In genomic region chr6:30551193-30551515, GRCm38 (mm10) we compare ENCODE assay signal across 14 mouse cellular contexts. TPM values are rescaled to one million over a fixed set of nuclear protein-coding genes. Genes with fewer than 3 reads are reported as not detected.
DNase-seq lines count a peak whose midpoint lies in the region; ATAC-seq and TF ChIP-seq lines count a peak whose summit lies in the region.
"Had no signal": no experiment of that assay in that cellular context is flagged by ENCODE, and none has a peak within 500 bp of the region (broad histone marks: within the 10 kb centered on the region; RNA-seq: fewer than 3 reads in every experiment).

No protein-coding gene starts in this region.

- H3K4me2 ChIP-seq in forebrain, embryonic 13.5 days, result peak overlapping the region; percentile 57
- no peak overlapping the region for H3K4me2 ChIP-seq in limb, embryonic 12.5 days

- peak overlapping the region; percentile 38; the same call in 1 of the 2 replicates for H3K27ac ChIP-seq in left cerebral cortex, adult 2 months
- peak overlapping the region; percentile 87 for H3K27ac ChIP-seq in forebrain, embryonic 13.5 days
- H3K27ac ChIP-seq in limb, embryonic 12.5 days, result peak overlapping the region; percentile 86
- H3K27ac ChIP-seq: kidney, postnatal 0 days had no signal

- H3K27me3 ChIP-seq in forebrain, embryonic 13.5 days, result no peaks in the 10 kb centered on the region
- no peaks in the 10 kb centered on the region for H3K27me3 ChIP-seq in limb, embryonic 12.5 days

- peaks cover 53% of the 10 kb centered on the region for H3K4me1 ChIP-seq in forebrain, embryonic 13.5 days
- H3K4me1 ChIP-seq in limb, embryonic 12.5 days (replicated peaks), result peaks cover 70% of the 10 kb centered on the region

- peak; percentile 31; the same call in 1 of the 2 replicates for ATAC-seq in forebrain, embryonic 13.5 days
- no peak for ATAC-seq in limb, embryonic 12.5 days (ENCODE audit: insufficient number of reproducible peaks, insufficient read depth, low FRiP score, low TSS enrichment, low read depth)

- intact Hi-C loops in left cerebral cortex, adult 2 months (cut with DNase I), result no loop called here

- H3K4me3 ChIP-seq in left cerebral cortex, adult 2 months, result no peak overlapping the region
- no peak overlapping the region for H3K4me3 ChIP-seq in forebrain, embryonic 13.5 days
- no peak overlapping the region for H3K4me3 ChIP-seq in limb, embryonic 12.5 days (replicated peaks)
- H3K4me3 ChIP-seq: erythroblast, embryonic 14.5 days had no signal

- no peak for TF ChIP-seq CTCF in left cerebral cortex, adult 2 months (IDR thresholded peaks at IDR 0.05)

- DNase-seq in left cerebral cortex, adult 2 months (ENCODE audit: extremely low spot score in 1 of 2, low spot score in 2 of 2), result no peak
- DNase-seq in left cerebral cortex, adult 9 months (ENCODE audit: low spot score in 2 of 2), result no peak
- no peak for DNase-seq in adrenal gland, postnatal 10 days
- DNase-seq in testis, postnatal 14 days (ENCODE audit: low spot score), result no peak
- no peak for DNase-seq in right cerebral cortex, postnatal 4 days
- DNase-seq: gastrocnemius, postnatal 14 days; lung, adult 2 months had no signal

- no peaks in the 10 kb centered on the region for H3K9me3 ChIP-seq in forebrain, embryonic 13.5 days (replicated peaks)
- H3K9me3 ChIP-seq in limb, embryonic 12.5 days, result 0 out of 2 replicates have a peak, but pooled peaks cover 4% of the 10 kb centered on the region

- H3K36me3 ChIP-seq in forebrain, embryonic 13.5 days (ENCODE audit: poor library complexity, severe bottlenecking), result no peaks in the 10 kb centered on the region
- no peaks in the 10 kb centered on the region; the same call in 1 of the 2 replicates for H3K36me3 ChIP-seq in limb, embryonic 12.5 days

- H3K9ac ChIP-seq in forebrain, embryonic 13.5 days, result no peak overlapping the region
- H3K9ac ChIP-seq in limb, embryonic 12.5 days (replicated peaks), result no peak overlapping the region

RNA-seq across cellular contexts. Expression of gene Cpa2, which starts 9.8 kb away (rescaled TPM):
- 1 to 10 TPM in 1 of 2 experiments, under 1 TPM in 1; 0.61 to 1.2 TPM for total RNA-seq in left cerebral cortex, adult 2 months (2021)
- 4.1 and 5.2 TPM in 2 replicates for polyA plus RNA-seq in forebrain, embryonic 13.5 days (2015; fragmentation: Nextera tagmentation; extraction: Ambion mirVana)
- 23.7 and 28.1 TPM in 2 replicates for polyA plus RNA-seq in limb, embryonic 12.5 days (2016; fragmentation: Nextera tagmentation; extraction: Ambion mirVana)
- total RNA-seq in adrenal gland, postnatal 10 days (2021), result 1 to 10 TPM in 1 of 2 experiments, under 1 TPM in 1; 0.90 to 2.8 TPM
- polyA plus RNA-seq: erythroblast, embryonic 14.5 days had no signal

RNA-seq across cellular contexts. Expression of gene Cpa4, which starts 17.0 kb away (rescaled TPM):
- total RNA-seq in left cerebral cortex, adult 2 months (2021), result under 1 TPM in 1 of 2 experiments, not detected in 1; 0.16 TPM
- polyA plus RNA-seq in forebrain, embryonic 13.5 days (2015; fragmentation: Nextera tagmentation; extraction: Ambion mirVana), result 3.4 and 3.6 TPM in 2 replicates
- polyA plus RNA-seq in limb, embryonic 12.5 days (2016; fragmentation: Nextera tagmentation; extraction: Ambion mirVana), result 1.9 TPM in 2 replicates
- 1 to 10 TPM; 1.4 to 1.7 TPM for total RNA-seq in adrenal gland, postnatal 10 days (2021)
- total RNA-seq: megakaryocyte, adult 5-6 weeks had no signal
- polyA plus RNA-seq: erythroblast, embryonic 14.5 days; spleen, adult 2 months had no signal

RNA-seq across cellular contexts. Expression of gene Ssmem1, which starts 41.5 kb away (rescaled TPM):
- 1 to 10 TPM in 1 of 2 experiments, under 1 TPM in 1; 0.70 to 1.1 TPM for total RNA-seq in left cerebral cortex, adult 2 months (2021)
- polyA plus RNA-seq in forebrain, embryonic 13.5 days (2015; fragmentation: Nextera tagmentation; extraction: Ambion mirVana), result 0.26 TPM in 1 of 2 replicates, not detected in the other
- polyA plus RNA-seq in limb, embryonic 12.5 days (2016; fragmentation: Nextera tagmentation; extraction: Ambion mirVana), result 0.50 TPM in 1 of 2 replicates, not detected in the other
- under 1 TPM; 0.24 to 0.27 TPM for total RNA-seq in adrenal gland, postnatal 10 days (2021)
- polyA plus RNA-seq: erythroblast, embryonic 14.5 days; lung, adult 2 months; spleen, adult 2 months had no signal

RNA-seq across cellular contexts. Expression of gene Tmem209, which starts 41.6 kb away (rescaled TPM):
- 10 to 100 TPM; 18.3 to 21.7 TPM for total RNA-seq in left cerebral cortex, adult 2 months (2021)
- polyA plus RNA-seq in forebrain, embryonic 13.5 days (2015; fragmentation: Nextera tagmentation; extraction: Ambion mirVana), result 37.6 and 41.4 TPM in 2 replicates
- 36.4 and 39.9 TPM in 2 replicates for polyA plus RNA-seq in limb, embryonic 12.5 days (2016; fragmentation: Nextera tagmentation; extraction: Ambion mirVana)
- total RNA-seq in adrenal gland, postnatal 10 days (2021), result 10 to 100 TPM; 20.2 to 24.3 TPM

RNA-seq across cellular contexts. Expression of gene Cpa5, which starts 59.7 kb away (rescaled TPM):
- total RNA-seq in left cerebral cortex, adult 2 months (2021), result not detected
- polyA plus RNA-seq in forebrain, embryonic 13.5 days (2015; fragmentation: Nextera tagmentation; extraction: Ambion mirVana), result 0.10 and 0.14 TPM in 2 replicates
- polyA plus RNA-seq in limb, embryonic 12.5 days (2016; fragmentation: Nextera tagmentation; extraction: Ambion mirVana), result 0.14 and 0.33 TPM in 2 replicates
- not detected for total RNA-seq in adrenal gland, postnatal 10 days (2021)
- total RNA-seq: left cerebral cortex, postnatal 14 days; megakaryocyte, adult 5-6 weeks had no signal
- polyA plus RNA-seq: erythroblast, embryonic 14.5 days; lung, adult 2 months; spleen, adult 2 months had no signal
